Mouse (Mus musculus): ENCODE results near the gene Ptgs1. TPM values are rescaled to one million over a fixed set of nuclear protein-coding genes. Genes with fewer than 3 reads are reported as not detected.

Ptgs1 gene
- total RNA-seq, 1 experiment from 2014 or later: 10.0 TPM

Other genes with a start within 250 kb of the Ptgs1 start
- 50.7 and 59.9 TPM in 2 replicates for gene Ndufa8, start 181.0 kb upstream of the Ptgs1 start, total RNA-seq (2017)
- not detected in 2 replicates for gene Morn5, start 181.0 kb upstream of the Ptgs1 start, total RNA-seq (2017)
- not detected in 2 replicates for gene Lhx6, start 125.0 kb upstream of the Ptgs1 start, total RNA-seq (2017)
- gene Mrrf, start 94.0 kb upstream of the Ptgs1 start, total RNA-seq (2017): 64.8 and 98.7 TPM in 2 replicates
- 22.5 and 24.3 TPM in 2 replicates for gene Rbm18, start 93.7 kb upstream of the Ptgs1 start, total RNA-seq (2017)
- gene Olfr338, start 143.1 kb downstream of the Ptgs1 start, total RNA-seq (2017): not detected in 2 replicates
- not detected in 2 replicates for gene Olfr339, start 188.5 kb downstream of the Ptgs1 start, total RNA-seq (2017)
- not detected in 2 replicates for gene Olfr340, start 222.2 kb downstream of the Ptgs1 start, total RNA-seq (2017)

All from common myeloid progenitor, adult 5-6 weeks (primary cell).